Mouse (Mus musculus): ENCODE measurements around the gene C1qc. TPM values are rescaled to one million over a fixed set of nuclear protein-coding genes. Genes with fewer than 3 reads are reported as not detected.

The C1qc gene
- polyA plus RNA-seq, 1 experiment = 436 TPM

- 74% methylated on average over 5 of the region's 5 CpGs for WGBS
- no peaks in the 10 kb centered on the region for H3K36me3 ChIP-seq (ENCODE audit: control insufficient read depth, insufficient read depth, low read length)
- no peak overlapping the region for H3K4me3 ChIP-seq (ENCODE audit: extremely low read depth, insufficient read depth, insufficient read length)
- no peak for TF ChIP-seq POLR2A (IDR thresholded peaks at IDR 0.05; ENCODE audit: low read depth, low read length)
- TF ChIP-seq CTCF (IDR thresholded peaks at IDR 0.05; ENCODE audit: extremely low read depth, insufficient read depth, insufficient read length, insufficient replicate concordance) = no peak
- H3K4me1 ChIP-seq (ENCODE audit: control insufficient read depth, insufficient read depth, insufficient read length) = no peaks in the 10 kb centered on the region
- DNase-seq (ENCODE audit: low read depth in 1 of 2, low spot score in 2 of 2) = no peak
- H3K27me3 ChIP-seq (ENCODE audit: control insufficient read depth, insufficient read depth, low read length) = no peaks in the 10 kb centered on the region
- H3K27ac ChIP-seq (ENCODE audit: insufficient read depth, low read length) = no peak overlapping the region
These were observed 5.2 kb downstream of the C1qc start for GRCm38 (mm10) chr4:136887714-136888113.

DNA sequence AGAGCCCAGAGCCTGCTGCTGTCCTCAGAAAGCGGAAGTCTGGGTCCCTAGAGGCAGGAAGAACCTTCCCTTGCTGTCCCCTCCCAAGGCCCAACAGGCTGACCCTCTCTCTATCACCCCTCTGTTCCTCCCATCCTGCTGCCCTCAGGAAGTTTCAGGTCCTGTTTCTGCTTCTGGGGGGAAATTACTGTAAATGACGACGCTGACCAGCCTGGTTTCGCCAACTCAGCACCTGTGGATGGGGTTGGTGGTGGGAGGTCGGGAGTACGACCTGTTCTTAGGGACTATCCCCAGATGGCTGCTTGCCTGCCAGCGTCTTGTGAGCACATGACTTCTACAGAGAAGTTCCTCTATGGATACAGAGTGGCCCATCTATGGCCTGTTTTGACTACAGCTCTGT lies 6.8 kb downstream of the C1qc start, which contains the start of gene C1qb:
C1qb (minus strand) TSS at position 87 of the 400 bp plus-strand sequence.
- WGBS = 53% methylated on average over 7 of the region's 7 CpGs
- H3K36me3 ChIP-seq (ENCODE audit: control insufficient read depth, insufficient read depth, low read length) = no peaks in the 10 kb centered on the region
- H3K27ac ChIP-seq (ENCODE audit: insufficient read depth, low read length) = peak within 1 kb of the TSS; percentile 33
- TF ChIP-seq CTCF (IDR thresholded peaks at IDR 0.05; ENCODE audit: extremely low read depth, insufficient read depth, insufficient read length, insufficient replicate concordance) (no peak), POLR2A (IDR thresholded peaks at IDR 0.05; ENCODE audit: low read depth, low read length) (no peak)
- H3K27me3 ChIP-seq (ENCODE audit: control insufficient read depth, insufficient read depth, low read length) = no peaks in the 10 kb centered on the region
- DNase-seq (ENCODE audit: low read depth in 1 of 2, low spot score in 2 of 2) = no peak
- H3K4me3 ChIP-seq (ENCODE audit: extremely low read depth, insufficient read depth, insufficient read length) = peak within 1 kb of the TSS; percentile 1; the same call in 1 of the 2 replicates
- H3K4me1 ChIP-seq (ENCODE audit: control insufficient read depth, insufficient read depth, insufficient read length) = no peaks in the 10 kb centered on the region

GRCm38 (mm10) chr4:136878601-136879000 lies 14.3 kb downstream of the C1qc start:
- TF ChIP-seq POLR2A (IDR thresholded peaks at IDR 0.05; ENCODE audit: low read depth, low read length) = no peak
- TF ChIP-seq CTCF (IDR thresholded peaks at IDR 0.05; ENCODE audit: extremely low read depth, insufficient read depth, insufficient read length, insufficient replicate concordance) = no peak
- no peak for DNase-seq (ENCODE audit: low read depth in 1 of 2, low spot score in 2 of 2)
- H3K27me3 ChIP-seq (ENCODE audit: control insufficient read depth, insufficient read depth, low read length) = no peaks in the 10 kb centered on the region
- H3K4me3 ChIP-seq (ENCODE audit: extremely low read depth, insufficient read depth, insufficient read length) = no peak overlapping the region
- no peaks in the 10 kb centered on the region for H3K36me3 ChIP-seq (ENCODE audit: control insufficient read depth, insufficient read depth, low read length)
- 49% methylated on average over 5 of the region's 5 CpGs for WGBS
- H3K4me1 ChIP-seq (ENCODE audit: control insufficient read depth, insufficient read depth, insufficient read length) = no peaks in the 10 kb centered on the region
- H3K27ac ChIP-seq (ENCODE audit: insufficient read depth, low read length) = no peak overlapping the region

GRCm38 (mm10) chr4:136878171-136878570 lies 14.7 kb downstream of the C1qc start:
- no peaks in the 10 kb centered on the region for H3K36me3 ChIP-seq (ENCODE audit: control insufficient read depth, insufficient read depth, low read length)
- H3K27me3 ChIP-seq (ENCODE audit: control insufficient read depth, insufficient read depth, low read length) = no peaks in the 10 kb centered on the region
- H3K27ac ChIP-seq (ENCODE audit: insufficient read depth, low read length) = no peak overlapping the region
- no peaks in the 10 kb centered on the region for H3K4me1 ChIP-seq (ENCODE audit: control insufficient read depth, insufficient read depth, insufficient read length)
- H3K4me3 ChIP-seq (ENCODE audit: extremely low read depth, insufficient read depth, insufficient read length) = no peak overlapping the region
- no peak for DNase-seq (ENCODE audit: low read depth in 1 of 2, low spot score in 2 of 2)
- TF ChIP-seq CTCF (IDR thresholded peaks at IDR 0.05; ENCODE audit: extremely low read depth, insufficient read depth, insufficient read length, insufficient replicate concordance) (no peak), POLR2A (IDR thresholded peaks at IDR 0.05; ENCODE audit: low read depth, low read length) (no peak)
- WGBS = 71% methylated on average over 8 of the region's 8 CpGs

- H3K4me1 ChIP-seq (ENCODE audit: control insufficient read depth, insufficient read depth, insufficient read length) = no peaks in the 10 kb centered on the region
- no peak overlapping the region for H3K27ac ChIP-seq (ENCODE audit: insufficient read depth, low read length)
- H3K4me3 ChIP-seq (ENCODE audit: extremely low read depth, insufficient read depth, insufficient read length) = no peak overlapping the region
- WGBS = 13% methylated on average over 7 of the region's 7 CpGs
- no peak for DNase-seq (ENCODE audit: low read depth in 1 of 2, low spot score in 2 of 2)
- no peak for TF ChIP-seq CTCF (IDR thresholded peaks at IDR 0.05; ENCODE audit: extremely low read depth, insufficient read depth, insufficient read length, insufficient replicate concordance)
- no peak for TF ChIP-seq POLR2A (IDR thresholded peaks at IDR 0.05; ENCODE audit: low read depth, low read length)
- H3K27me3 ChIP-seq (ENCODE audit: control insufficient read depth, insufficient read depth, low read length) = no peaks in the 10 kb centered on the region
- no peaks in the 10 kb centered on the region for H3K36me3 ChIP-seq (ENCODE audit: control insufficient read depth, insufficient read depth, low read length)
These were observed 15.9 kb downstream of the C1qc start for GRCm38 (mm10) chr4:136876971-136877370.

DNA sequence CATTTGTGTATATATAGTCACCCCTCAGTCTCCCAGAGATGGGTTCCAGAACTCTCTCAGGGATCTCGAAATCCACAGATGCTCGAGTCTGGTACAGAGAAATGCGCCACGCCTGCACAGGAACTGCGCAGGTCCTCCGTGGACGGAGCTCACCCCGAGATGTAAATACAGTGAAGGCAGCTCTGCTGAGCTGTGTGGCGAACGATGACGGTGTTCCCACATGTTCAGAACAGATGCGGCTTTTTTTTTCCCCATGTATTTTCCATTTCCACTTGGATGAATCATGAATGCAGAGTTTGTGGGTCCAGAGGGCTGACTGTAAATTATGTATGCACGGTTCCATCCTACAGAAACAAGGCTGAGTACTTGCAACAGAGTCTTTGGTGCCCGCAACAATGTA lies 17.9 kb downstream of the C1qc start:
- no peak for TF ChIP-seq POLR2A (IDR thresholded peaks at IDR 0.05; ENCODE audit: low read depth, low read length)
- TF ChIP-seq CTCF (IDR thresholded peaks at IDR 0.05; ENCODE audit: extremely low read depth, insufficient read depth, insufficient read length, insufficient replicate concordance) = no peak
- Histone ChIP-seq H3K27me3 (ENCODE audit: control insufficient read depth, insufficient read depth, low read length) (no peaks in the 10 kb centered on the region), H3K36me3 (ENCODE audit: control insufficient read depth, insufficient read depth, low read length) (no peaks in the 10 kb centered on the region), H3K4me1 (ENCODE audit: control insufficient read depth, insufficient read depth, insufficient read length) (no peaks in the 10 kb centered on the region), H3K27ac (ENCODE audit: insufficient read depth, low read length) (no peak overlapping the region), H3K4me3 (ENCODE audit: extremely low read depth, insufficient read depth, insufficient read length) (no peak overlapping the region)
- no peak for DNase-seq (ENCODE audit: low read depth in 1 of 2, low spot score in 2 of 2)
- WGBS = 90% methylated on average over 14 of the region's 14 CpGs

GRCm38 (mm10) chr4:136868371-136868770 lies 24.5 kb downstream of the C1qc start:
- no peaks in the 10 kb centered on the region for H3K4me1 ChIP-seq (ENCODE audit: control insufficient read depth, insufficient read depth, insufficient read length)
- no peak for DNase-seq (ENCODE audit: low read depth in 1 of 2, low spot score in 2 of 2)
- no peak overlapping the region for H3K4me3 ChIP-seq (ENCODE audit: extremely low read depth, insufficient read depth, insufficient read length)
- TF ChIP-seq POLR2A (IDR thresholded peaks at IDR 0.05; ENCODE audit: low read depth, low read length) (no peak), CTCF (IDR thresholded peaks at IDR 0.05; ENCODE audit: extremely low read depth, insufficient read depth, insufficient read length, insufficient replicate concordance) (no peak)
- H3K27me3 ChIP-seq (ENCODE audit: control insufficient read depth, insufficient read depth, low read length) = no peaks in the 10 kb centered on the region
- 89% methylated on average over 6 of the region's 6 CpGs for WGBS
- H3K36me3 ChIP-seq (ENCODE audit: control insufficient read depth, insufficient read depth, low read length) = no peaks in the 10 kb centered on the region
- H3K27ac ChIP-seq (ENCODE audit: insufficient read depth, low read length) = no peak overlapping the region

All from spleen, adult 2 months (tissue).